Mouse (Mus musculus): ENCODE measurements around the gene Inca1. TPM values are rescaled to one million over a fixed set of nuclear protein-coding genes. Genes with fewer than 3 reads are reported as not detected.

Inca1 gene
- polyA plus RNA-seq (2011; ENCODE audit: insufficient read depth, insufficient read length, low read depth, missing spikeins) = 4.4 and 4.5 TPM in 2 replicates

GRCm38 (mm10) chr11:70699722-70700556 lies at the start of gene Inca1, which contains the start of gene Kif1c:
Inca1 (minus strand) TSS chr11:70700155.
Kif1c (plus strand) TSS chr11:70700548.
- TF ChIP-seq POLR2A (IDR thresholded peaks at IDR 0.05; ENCODE audit: insufficient read depth, low read length) (peak; percentile 34), CTCF (IDR thresholded peaks at IDR 0.05; ENCODE audit: low read depth, low read length) (no peak), EP300 (IDR thresholded peaks at IDR 0.05; ENCODE audit: insufficient read depth, low read depth, low read length) (no peak)
- H3K9me3 ChIP-seq (replicated peaks; ENCODE audit: control insufficient read depth, insufficient read depth, low read length, poor library complexity, severe bottlenecking) = no peaks in the 10 kb centered on the region
- peaks cover 4% of the 10 kb centered on the region for H3K36me3 ChIP-seq (ENCODE audit: control insufficient read depth, insufficient read depth, low read length, poor library complexity, severe bottlenecking)
- H3K27me3 ChIP-seq (ENCODE audit: control insufficient read depth, insufficient read depth, low read length, poor library complexity, severe bottlenecking) = no peaks in the 10 kb centered on the region
- H3K4me3 ChIP-seq (ENCODE audit: low read depth, low read length) = peak within 1 kb of the TSS; percentile 93
- H3K4me1 ChIP-seq (ENCODE audit: control insufficient read depth, insufficient read depth, low read length) = no peaks in the 10 kb centered on the region
- peak within 1 kb of the TSS; percentile 74; the same call in 1 of the 2 replicates for H3K27ac ChIP-seq (ENCODE audit: insufficient read depth, low read length)
- peak within 1 kb of the TSS; percentile 94 for H3K9ac ChIP-seq (ENCODE audit: low read depth, poor library complexity, severe bottlenecking)

- TF ChIP-seq POLR2A (IDR thresholded peaks at IDR 0.05; ENCODE audit: insufficient read depth, low read length) = no peak
- TF ChIP-seq CTCF (IDR thresholded peaks at IDR 0.05; ENCODE audit: low read depth, low read length) = no peak
- TF ChIP-seq EP300 (IDR thresholded peaks at IDR 0.05; ENCODE audit: insufficient read depth, low read depth, low read length) = no peak
- Histone ChIP-seq H3K4me3 (ENCODE audit: low read depth, low read length) (no peak overlapping the region), H3K27me3 (ENCODE audit: control insufficient read depth, insufficient read depth, low read length, poor library complexity, severe bottlenecking) (no peaks in the 10 kb centered on the region), H3K9me3 (replicated peaks; ENCODE audit: control insufficient read depth, insufficient read depth, low read length, poor library complexity, severe bottlenecking) (no peaks in the 10 kb centered on the region), H3K27ac (ENCODE audit: insufficient read depth, low read length) (no peak overlapping the region), H3K36me3 (ENCODE audit: control insufficient read depth, insufficient read depth, low read length, poor library complexity, severe bottlenecking) (no peaks in the 10 kb centered on the region), H3K9ac (ENCODE audit: low read depth, poor library complexity, severe bottlenecking) (no peak overlapping the region), H3K4me1 (ENCODE audit: control insufficient read depth, insufficient read depth, low read length) (no peaks in the 10 kb centered on the region)
Observed at GRCm38 (mm10) chr11:70747876-70748545, 48.1 kb upstream of the Inca1 start.

GRCm38 (mm10) chr11:70745636-70746035 lies 45.7 kb upstream of the Inca1 start:
- no peaks in the 10 kb centered on the region for H3K9me3 ChIP-seq (replicated peaks; ENCODE audit: control insufficient read depth, insufficient read depth, low read length, poor library complexity, severe bottlenecking)
- H3K36me3 ChIP-seq (ENCODE audit: control insufficient read depth, insufficient read depth, low read length, poor library complexity, severe bottlenecking) = no peaks in the 10 kb centered on the region
- TF ChIP-seq CTCF (IDR thresholded peaks at IDR 0.05; ENCODE audit: low read depth, low read length) = no peak
- TF ChIP-seq POLR2A (IDR thresholded peaks at IDR 0.05; ENCODE audit: insufficient read depth, low read length) = no peak
- no peak for TF ChIP-seq EP300 (IDR thresholded peaks at IDR 0.05; ENCODE audit: insufficient read depth, low read depth, low read length)
- no peaks in the 10 kb centered on the region for H3K27me3 ChIP-seq (ENCODE audit: control insufficient read depth, insufficient read depth, low read length, poor library complexity, severe bottlenecking)
- H3K9ac ChIP-seq (ENCODE audit: low read depth, poor library complexity, severe bottlenecking) = no peak overlapping the region
- no peak overlapping the region for H3K4me3 ChIP-seq (ENCODE audit: low read depth, low read length)
- H3K27ac ChIP-seq (ENCODE audit: insufficient read depth, low read length) = no peak overlapping the region
- H3K4me1 ChIP-seq (ENCODE audit: control insufficient read depth, insufficient read depth, low read length) = no peaks in the 10 kb centered on the region

GRCm38 (mm10) chr11:70742581-70743459 lies 42.9 kb upstream of the Inca1 start:
- H3K4me1 ChIP-seq (ENCODE audit: control insufficient read depth, insufficient read depth, low read length) = no peaks in the 10 kb centered on the region
- no peaks in the 10 kb centered on the region for H3K36me3 ChIP-seq (ENCODE audit: control insufficient read depth, insufficient read depth, low read length, poor library complexity, severe bottlenecking)
- no peaks in the 10 kb centered on the region for H3K27me3 ChIP-seq (ENCODE audit: control insufficient read depth, insufficient read depth, low read length, poor library complexity, severe bottlenecking)
- H3K4me3 ChIP-seq (ENCODE audit: low read depth, low read length) = no peak overlapping the region
- no peak overlapping the region for H3K27ac ChIP-seq (ENCODE audit: insufficient read depth, low read length)
- H3K9me3 ChIP-seq (replicated peaks; ENCODE audit: control insufficient read depth, insufficient read depth, low read length, poor library complexity, severe bottlenecking) = no peaks in the 10 kb centered on the region
- TF ChIP-seq POLR2A (IDR thresholded peaks at IDR 0.05; ENCODE audit: insufficient read depth, low read length) = no peak
- TF ChIP-seq EP300 (IDR thresholded peaks at IDR 0.05; ENCODE audit: insufficient read depth, low read depth, low read length) = no peak
- TF ChIP-seq CTCF (IDR thresholded peaks at IDR 0.05; ENCODE audit: low read depth, low read length) = no peak
- no peak overlapping the region for H3K9ac ChIP-seq (ENCODE audit: low read depth, poor library complexity, severe bottlenecking)

- TF ChIP-seq CTCF (IDR thresholded peaks at IDR 0.05; ENCODE audit: low read depth, low read length) (no peak), POLR2A (IDR thresholded peaks at IDR 0.05; ENCODE audit: insufficient read depth, low read length) (no peak), EP300 (IDR thresholded peaks at IDR 0.05; ENCODE audit: insufficient read depth, low read depth, low read length) (no peak)
- no peaks in the 10 kb centered on the region for H3K27me3 ChIP-seq (ENCODE audit: control insufficient read depth, insufficient read depth, low read length, poor library complexity, severe bottlenecking)
- no peak overlapping the region for H3K9ac ChIP-seq (ENCODE audit: low read depth, poor library complexity, severe bottlenecking)
- no peaks in the 10 kb centered on the region for H3K4me1 ChIP-seq (ENCODE audit: control insufficient read depth, insufficient read depth, low read length)
- no peaks in the 10 kb centered on the region for H3K9me3 ChIP-seq (replicated peaks; ENCODE audit: control insufficient read depth, insufficient read depth, low read length, poor library complexity, severe bottlenecking)
- no peak overlapping the region for H3K4me3 ChIP-seq (ENCODE audit: low read depth, low read length)
- H3K27ac ChIP-seq (ENCODE audit: insufficient read depth, low read length) = no peak overlapping the region
- no peaks in the 10 kb centered on the region for H3K36me3 ChIP-seq (ENCODE audit: control insufficient read depth, insufficient read depth, low read length, poor library complexity, severe bottlenecking)
Observed at GRCm38 (mm10) chr11:70742117-70742516, 42.2 kb upstream of the Inca1 start.
